Mouse (Mus musculus) right cerebral cortex, postnatal 10 days (tissue): Measurements from ENCODE around the gene Slamf8.

Source experiments
- DNase-seq, 2 experiments: peaks; one replicate each; pipeline ENCODE4 v3.0.0; 2021; ENCODE audit warnings: low spot score in 2 of 2

Gene Slamf8

GRCm38 (mm10) chr1:172590385-172590784 is at the start of gene Slamf8:
Slamf8 (minus strand) TSS chr1:172590568.
- peak; percentile 36 to 51 for DNase-seq

GRCm38 (mm10) chr1:172638781-172639180 is 48.4 kb upstream of the Slamf8 start:
- DNase-seq: peak in 1 of 2 experiments; percentile 37

- peak in 1 of 2 experiments; percentile 33 for DNase-seq
Observed at GRCm38 (mm10) chr1:172637801-172638200, 47.4 kb upstream of the Slamf8 start.

GRCm38 (mm10) chr1:172636266-172636665 is 45.9 kb upstream of the Slamf8 start:
- DNase-seq: no peak

GRCm38 (mm10) chr1:172635258-172635657 is 44.9 kb upstream of the Slamf8 start:
- no peak for DNase-seq

GRCm38 (mm10) chr1:172634136-172634535 is 43.8 kb upstream of the Slamf8 start:
- DNase-seq: no peak

- DNase-seq: peak; percentile 95 to 96
Observed at GRCm38 (mm10) chr1:172632451-172633326, 42.3 kb upstream of the Slamf8 start, which contains the start of gene Dusp23. Dusp23 (minus strand) TSS chr1:172632962.

- DNase-seq: no peak
Observed at GRCm38 (mm10) chr1:172631721-172632120, 41.4 kb upstream of the Slamf8 start.

- DNase-seq: no peak
Observed at GRCm38 (mm10) chr1:172629831-172630230, 39.5 kb upstream of the Slamf8 start.

GRCm38 (mm10) chr1:172626306-172626705 is 35.9 kb upstream of the Slamf8 start:
- DNase-seq: no peak

GRCm38 (mm10) chr1:172624081-172624480 is 33.7 kb upstream of the Slamf8 start:
- DNase-seq: no peak

GRCm38 (mm10) chr1:172623599-172623998 is 33.2 kb upstream of the Slamf8 start:
- no peak for DNase-seq

GRCm38 (mm10) chr1:172619235-172619634 is 28.9 kb upstream of the Slamf8 start:
- peak; percentile 38 to 62 for DNase-seq

- no peak for DNase-seq
Observed at GRCm38 (mm10) chr1:172618141-172618540, 27.8 kb upstream of the Slamf8 start.

GRCm38 (mm10) chr1:172617365-172618076 is 27.2 kb upstream of the Slamf8 start:
- DNase-seq: no peak

GRCm38 (mm10) chr1:172616537-172617300 is 26.4 kb upstream of the Slamf8 start:
- DNase-seq: peak; percentile 68 to 71

GRCm38 (mm10) chr1:172615412-172615811 is 25.0 kb upstream of the Slamf8 start:
- no peak for DNase-seq

GRCm38 (mm10) chr1:172614654-172615053 is 24.3 kb upstream of the Slamf8 start:
- DNase-seq: no peak

- DNase-seq: no peak
Observed at GRCm38 (mm10) chr1:172612745-172613144, 22.4 kb upstream of the Slamf8 start.

- no peak for DNase-seq
Observed at GRCm38 (mm10) chr1:172611304-172611703, 20.9 kb upstream of the Slamf8 start.

- DNase-seq: no peak
Observed at GRCm38 (mm10) chr1:172602326-172602725, 12.0 kb upstream of the Slamf8 start, which contains the start of gene Fcrl6. Fcrl6 (minus strand) TSS chr1:172602551.

GRCm38 (mm10) chr1:172594495-172594894 is 4.1 kb upstream of the Slamf8 start:
- DNase-seq: peak; percentile 54 to 62
